Mouse (Mus musculus) intestine, embryonic 14.5 days (tissue): ENCODE data around the gene Wdr82. TPM values are rescaled to one million over a fixed set of nuclear protein-coding genes. Genes with fewer than 3 reads are reported as not detected.
A peak's percentile ranks its signal among the peaks of the same experiment; 100 is the strongest.

Experiments used
- ATAC-seq: fragments of 200-750 bp; cut with Nextera tagmentation; replicated peaks from 2 replicates; pipeline ENCODE4 v1.8.0; 2017; ENCODE audit warnings: low read depth, moderate number of reproducible peaks, moderate TSS enrichment, moderate library complexity; ENCODE audit not compliant: low FRiP score, low TSS enrichment
- DNase-seq: peaks from one replicate; pipeline ENCODE4 v3.0.0-alpha.2; 2018; ENCODE audit warnings: low spot score
- H3K27ac ChIP-seq: fragments of 300-500 bp; sonication (generic); 2 replicates; pipeline ENCODE4 v1.5.1; 2014; ENCODE audit warnings: low read depth, mild to moderate bottlenecking, control low read depth
- H3K27me3 ChIP-seq: fragments of 300-500 bp; sonication (generic); replicated peaks from 2 replicates; pipeline ENCODE4 v1.6.1; 2014; ENCODE audit warnings: low read length, control low read depth; ENCODE audit not compliant: control insufficient read depth, insufficient read depth
- H3K36me3 ChIP-seq: fragments of 300-500 bp; sonication (generic); 2 replicates; pipeline ENCODE4 v1.6.1; 2014; ENCODE audit warnings: low read length, control low read depth; ENCODE audit not compliant: control insufficient read depth, insufficient read depth
- H3K4me1 ChIP-seq: fragments of 300-500 bp; sonication (generic); replicated peaks from 2 replicates; pipeline ENCODE4 v1.6.1; 2014; ENCODE audit warnings: low read length, control low read depth, mixed read lengths; ENCODE audit not compliant: control insufficient read depth, insufficient read depth
- H3K4me2 ChIP-seq: fragments of 300-500 bp; sonication (generic); 2 replicates; pipeline ENCODE4 v1.6.1; 2014; ENCODE audit warnings: low read length
- H3K4me3 ChIP-seq: fragments of 300-500 bp; sonication (generic); 2 replicates; pipeline ENCODE4 v1.5.1; 2014; ENCODE audit warnings: low read depth, low read length, control low read depth, mixed read lengths
- H3K9ac ChIP-seq: fragments of 300-500 bp; sonication (generic); 2 replicates; pipeline ENCODE4 v1.6.1; 2014; ENCODE audit warnings: mild to moderate bottlenecking, low read length
- H3K9me3 ChIP-seq: fragments of 300-500 bp; sonication (generic); 2 replicates; pipeline ENCODE4 v1.6.1; 2016; ENCODE audit warnings: low read length, control low read depth; ENCODE audit not compliant: control insufficient read depth
- WGBS: fragments of 180-500 bp; shearing (Covaris S2); extraction: QIAGEN DNeasy Blood & Tissue Kit; methylation state at CpG from one replicate; pipeline ENCODE4 v1.1.7; 2014; 5-methylcytosine and 5-hydroxymethylcytosine counted together
- microRNA counts: library from miRNA; unstranded; fragments of <30 nt; microRNA quantifications from one replicate; lab custom pipeline; 2016
- microRNA-seq: library from miRNA; unstranded; fragments of <30 nt; microRNA quantifications from one replicate; pipeline ENCODE4, GENCODE M21; 2016
- polyA plus RNA-seq: library from polyadenylated mRNA; unstranded; fragments of >200 nt; fragmentation: Nextera tagmentation; extraction: Ambion mirVana; gene quantifications from 2 replicates; pipeline ENCODE4 v1.2.1, GENCODE M21; 2014

Wdr82 gene
- polyA plus RNA-seq, 1 experiment from 2014 or later: 23.8 TPM

GRCm38 (mm10) chr9:106236818-106237211 lies 66.1 kb downstream of the Wdr82 start:
- H3K27ac ChIP-seq: no peak overlapping the region
- H3K36me3 ChIP-seq: peaks cover 95% of the 10 kb centered on the region
- DNase-seq (no peak), ATAC-seq (no peak)
- no peaks in the 10 kb centered on the region for H3K9me3 ChIP-seq
- no peak overlapping the region for H3K9ac ChIP-seq
- 76% methylated on average over 3 of the region's 3 CpGs for WGBS
- H3K4me3 ChIP-seq: no peak overlapping the region
- H3K27me3 ChIP-seq: no peaks in the 10 kb centered on the region
- H3K4me1 ChIP-seq: no peaks in the 10 kb centered on the region
- H3K4me2 ChIP-seq: no peak overlapping the region

- Histone ChIP-seq H3K4me2 (no peak overlapping the region), H3K27ac (no peak overlapping the region), H3K9me3 (no peaks in the 10 kb centered on the region), H3K4me3 (no peak overlapping the region), H3K9ac (no peak overlapping the region), H3K4me1 (no peaks in the 10 kb centered on the region), H3K27me3 (no peaks in the 10 kb centered on the region), H3K36me3 (peaks cover 99% of the 10 kb centered on the region)
- DNase-seq (no peak), ATAC-seq (no peak)
- WGBS: 85% methylated on average over 8 of the region's 8 CpGs
Measured at GRCm38 (mm10) chr9:106237401-106237800, 66.7 kb downstream of the Wdr82 start.

- H3K4me1 ChIP-seq: no peaks in the 10 kb centered on the region
- ATAC-seq (no peak), DNase-seq (no peak)
- H3K9me3 ChIP-seq: no peaks in the 10 kb centered on the region
- 93% methylated on average over 10 of the region's 10 CpGs for WGBS
- H3K27me3 ChIP-seq: no peaks in the 10 kb centered on the region
- no peak overlapping the region for H3K4me2 ChIP-seq
- no peak overlapping the region for H3K27ac ChIP-seq
- H3K9ac ChIP-seq: no peak overlapping the region
- H3K36me3 ChIP-seq: peaks cover 99% of the 10 kb centered on the region
- H3K4me3 ChIP-seq: no peak overlapping the region
Measured at GRCm38 (mm10) chr9:106237878-106238277, 67.2 kb downstream of the Wdr82 start.

MicroRNA genes within 50 kb of the gene (microRNA counts, 519-probe panel; counts per million panel counts)
- microRNA mmu-let-7g (lab: Ali Mortazavi, UCI): 6,063 counts per million, percentile 96 among the panel's probes with 10 or more counts

Small RNA genes within 50 kb of the gene (microRNA-seq; reads per million reads assigned to microRNA genes)
- 11.1 reads per million, percentile 41 among the genes with 10 or more reads in this experiment for gene Mir135a-1
- gene Mirlet7g: 46,068 reads per million, percentile 99 among the genes with 10 or more reads in this experiment

Other genes starting within 250 kb of the Wdr82 start
- 0.13 and 0.31 TPM in 2 replicates for gene Col6a5, start 210.3 kb upstream of the Wdr82 start, polyA plus RNA-seq
- 57.6 and 64.5 TPM in 2 replicates for gene Col6a4, start 74.1 kb upstream of the Wdr82 start, polyA plus RNA-seq
- gene Glyctk, start 12.8 kb upstream of the Wdr82 start, polyA plus RNA-seq: 1.7 TPM in 2 replicates
- 31.2 and 33.6 TPM in 2 replicates for gene Ppm1m, start 28.8 kb downstream of the Wdr82 start, polyA plus RNA-seq
- 56.4 and 59.5 TPM in 2 replicates for gene Twf2, start 32.2 kb downstream of the Wdr82 start, polyA plus RNA-seq
- 0.08 TPM in 1 of 2 replicates, not detected in the other for gene Tlr9, start 51.7 kb downstream of the Wdr82 start, polyA plus RNA-seq
- gene Alas1, start 77.7 kb downstream of the Wdr82 start, polyA plus RNA-seq: 102 and 109 TPM in 2 replicates
- 29.1 and 29.6 TPM in 2 replicates for gene Poc1a, start 110.1 kb downstream of the Wdr82 start, polyA plus RNA-seq
- gene Dusp7, start 197.7 kb downstream of the Wdr82 start, polyA plus RNA-seq: 16.5 and 19.8 TPM in 2 replicates